Mouse (Mus musculus) liver, embryonic 15.5 days (tissue): ENCODE measurements around the gene Gcgr. TPM values are rescaled to one million over a fixed set of nuclear protein-coding genes. Genes with fewer than 3 reads are reported as not detected.

Experiments
- ATAC-seq: fragments of 200-750 bp; cut with Nextera tagmentation; 2 replicates; pipeline ENCODE4 v1.8.0; 2017; ENCODE audit warnings: moderate number of reproducible peaks, mild to moderate bottlenecking, moderate library complexity; ENCODE audit not compliant: insufficient read depth
- H3K27ac ChIP-seq: fragments of 300-500 bp; sonication (generic); replicated peaks from 2 replicates; pipeline ENCODE4 v1.5.1; 2015; ENCODE audit warnings: mild to moderate bottlenecking, inconsistent platforms
- H3K27me3 ChIP-seq: fragments of 300-500 bp; sonication (generic); 2 replicates; pipeline ENCODE4 v1.6.1; 2015; ENCODE audit warnings: mild to moderate bottlenecking, inconsistent platforms
- H3K36me3 ChIP-seq: fragments of 300-500 bp; sonication (generic); replicated peaks from 2 replicates; pipeline ENCODE4 v1.6.1; 2015; ENCODE audit warnings: moderate library complexity, mild to moderate bottlenecking, inconsistent platforms
- H3K4me1 ChIP-seq: fragments of 300-500 bp; sonication (generic); replicated peaks from 2 replicates; pipeline ENCODE4 v1.6.1; 2015; ENCODE audit warnings: inconsistent platforms
- H3K4me2 ChIP-seq: fragments of 300-500 bp; sonication (generic); 2 replicates; pipeline ENCODE4 v1.6.1; 2015; ENCODE audit warnings: moderate library complexity, mild to moderate bottlenecking, inconsistent platforms
- H3K4me3 ChIP-seq: fragments of 300-500 bp; sonication (generic); replicated peaks from 2 replicates; pipeline ENCODE4 v1.5.1; 2015; ENCODE audit warnings: mild to moderate bottlenecking, inconsistent platforms
- H3K9ac ChIP-seq: fragments of 300-500 bp; sonication (generic); 2 replicates; pipeline ENCODE4 v1.6.1; 2015; ENCODE audit warnings: moderate library complexity, mild to moderate bottlenecking, inconsistent platforms
- H3K9me3 ChIP-seq: fragments of 300-500 bp; sonication (generic); replicated peaks from 2 replicates; pipeline ENCODE4 v1.6.1; 2016; ENCODE audit warnings: inconsistent platforms
- WGBS: fragments of 180-500 bp; shearing (Covaris S2); methylation state at CpG from one replicate; pipeline ENCODE4 v1.1.7; 2015; ENCODE audit warnings: mixed read lengths; ENCODE audit not compliant: insufficient replicate concordance; 5-methylcytosine and 5-hydroxymethylcytosine counted together
- polyA plus RNA-seq: library from polyadenylated mRNA; unstranded; fragments of >200 nt; fragmentation: Nextera tagmentation; extraction: Ambion mirVana; gene quantifications from 2 replicates; pipeline ENCODE4 v1.2.1, GENCODE M21; 2015

Gene Gcgr
- polyA plus RNA-seq, 1 experiment from 2014 or later = 16.9 TPM

GRCm38 (mm10) chr11:120538955-120539284 lies 8.4 kb downstream of the Gcgr start:
- Histone ChIP-seq H3K27me3 (peaks cover 13% of the 10 kb centered on the region), H3K36me3 (peaks cover 17% of the 10 kb centered on the region; the same call in 1 of the 2 replicates), H3K27ac (peak overlapping the region; percentile 29; the same call in 1 of the 2 replicates), H3K9ac (no peak overlapping the region), H3K4me1 (peaks cover 19% of the 10 kb centered on the region), H3K4me3 (no peak overlapping the region), H3K4me2 (no peak overlapping the region), H3K9me3 (no peaks in the 10 kb centered on the region)
- WGBS = 21% methylated on average over 8 of the region's 8 CpGs
- ATAC-seq = 0 out of 2 replicates have a peak, but pooled peaks have one; percentile 2

- peak; percentile 58 for ATAC-seq
- peaks cover 19% of the 10 kb centered on the region for H3K4me1 ChIP-seq
- no peak overlapping the region for H3K9ac ChIP-seq
- H3K9me3 ChIP-seq = no peaks in the 10 kb centered on the region
- H3K4me3 ChIP-seq = no peak overlapping the region
- H3K36me3 ChIP-seq = peaks cover 22% of the 10 kb centered on the region
- H3K27ac ChIP-seq = peak overlapping the region; percentile 55
- H3K27me3 ChIP-seq = peaks cover 8% of the 10 kb centered on the region
- H3K4me2 ChIP-seq = no peak overlapping the region
- 34% methylated on average over 10 of the region's 10 CpGs for WGBS
Observed at GRCm38 (mm10) chr11:120539285-120540014, 9.0 kb downstream of the Gcgr start.

DNA sequence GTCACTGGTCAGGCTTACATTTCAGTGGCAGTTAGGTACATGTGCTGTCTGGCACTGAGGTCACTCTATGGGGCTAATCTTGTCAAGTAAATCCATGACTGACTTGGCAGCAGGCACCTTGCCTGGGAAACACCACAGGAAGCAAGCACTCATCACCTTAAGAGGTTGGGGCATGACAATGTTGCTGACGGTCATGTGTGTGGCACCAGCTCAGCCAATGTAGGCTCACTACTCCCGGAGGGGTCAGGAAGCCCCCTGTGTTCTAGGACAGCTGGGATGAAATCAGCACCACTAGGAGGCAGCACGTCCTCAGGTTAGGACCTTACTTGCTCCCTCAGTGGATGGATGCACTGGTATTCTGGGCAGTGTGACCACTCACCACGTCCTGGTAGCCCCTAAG lies 11.4 kb downstream of the Gcgr start:
- Histone ChIP-seq H3K9me3 (no peaks in the 10 kb centered on the region), H3K9ac (no peak overlapping the region), H3K27ac (no peak overlapping the region), H3K4me3 (no peak overlapping the region), H3K27me3 (no peaks in the 10 kb centered on the region), H3K36me3 (peaks cover 24% of the 10 kb centered on the region), H3K4me2 (no peak overlapping the region), H3K4me1 (peaks cover 25% of the 10 kb centered on the region)
- 51% methylated on average over 4 of the region's 4 CpGs for WGBS
- ATAC-seq = no peak

GRCm38 (mm10) chr11:120542376-120542775 lies 11.9 kb downstream of the Gcgr start:
- Histone ChIP-seq H3K36me3 (peaks cover 24% of the 10 kb centered on the region), H3K9ac (no peak overlapping the region), H3K27me3 (no peaks in the 10 kb centered on the region), H3K4me3 (no peak overlapping the region), H3K4me1 (peaks cover 28% of the 10 kb centered on the region), H3K9me3 (no peaks in the 10 kb centered on the region), H3K4me2 (no peak overlapping the region), H3K27ac (no peak overlapping the region)
- WGBS = 77% methylated on average over 6 of the region's 6 CpGs
- no peak for ATAC-seq

DNA sequence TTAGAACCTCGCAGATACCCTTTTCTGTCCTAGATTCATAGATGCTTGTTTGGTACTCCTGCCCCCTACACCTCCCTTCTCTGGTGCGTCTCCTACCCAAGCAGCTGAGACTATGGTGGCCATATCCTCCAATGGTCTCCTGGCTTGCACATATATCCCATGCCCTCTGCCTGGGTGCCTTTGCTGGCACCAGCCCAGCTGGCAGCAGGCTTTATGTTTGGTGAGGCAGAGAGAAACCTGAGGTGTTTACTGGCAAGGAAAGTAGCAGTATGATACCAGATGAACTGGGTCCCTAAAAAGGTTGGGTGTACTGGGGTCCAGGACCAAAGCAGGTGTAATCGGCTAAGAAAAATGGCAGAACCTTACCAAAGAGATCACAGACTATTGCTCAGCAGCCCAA lies 15.5 kb downstream of the Gcgr start:
- Histone ChIP-seq H3K9me3 (no peaks in the 10 kb centered on the region), H3K27ac (no peak overlapping the region), H3K36me3 (peaks cover 24% of the 10 kb centered on the region), H3K4me3 (no peak overlapping the region), H3K4me2 (no peak overlapping the region), H3K27me3 (no peaks in the 10 kb centered on the region), H3K9ac (no peak overlapping the region), H3K4me1 (peaks cover 41% of the 10 kb centered on the region)
- no peak for ATAC-seq
- WGBS = 82% methylated on average over 3 of the region's 3 CpGs

- peaks cover 41% of the 10 kb centered on the region for H3K4me1 ChIP-seq
- H3K9ac ChIP-seq = no peak overlapping the region
- H3K4me3 ChIP-seq = no peak overlapping the region
- peak overlapping the region; percentile 34; the same call in 1 of the 2 replicates for H3K27ac ChIP-seq
- peaks cover 22% of the 10 kb centered on the region for H3K36me3 ChIP-seq
- no peaks in the 10 kb centered on the region for H3K27me3 ChIP-seq
- WGBS = 33% methylated on average over 2 of the region's 2 CpGs
- no peaks in the 10 kb centered on the region for H3K9me3 ChIP-seq
- ATAC-seq = no peak
- no peak overlapping the region; the same call in 1 of the 2 replicates for H3K4me2 ChIP-seq
Observed at GRCm38 (mm10) chr11:120547469-120547868, 17.0 kb downstream of the Gcgr start.

- Histone ChIP-seq H3K4me2 (peak overlapping the region; percentile 97), H3K9me3 (no peaks in the 10 kb centered on the region), H3K4me3 (peak overlapping the region; percentile 80), H3K27ac (peak overlapping the region; percentile 34), H3K4me1 (peaks cover 41% of the 10 kb centered on the region), H3K27me3 (no peaks in the 10 kb centered on the region), H3K36me3 (peaks cover 14% of the 10 kb centered on the region), H3K9ac (peak overlapping the region; percentile 91)
- whole genome bisulfite sequencing = 73% methylated on average over 3 of the region's 3 CpGs
- ATAC-seq = no peak
Observed at GRCm38 (mm10) chr11:120548214-120548613, 17.7 kb downstream of the Gcgr start.

DNA sequence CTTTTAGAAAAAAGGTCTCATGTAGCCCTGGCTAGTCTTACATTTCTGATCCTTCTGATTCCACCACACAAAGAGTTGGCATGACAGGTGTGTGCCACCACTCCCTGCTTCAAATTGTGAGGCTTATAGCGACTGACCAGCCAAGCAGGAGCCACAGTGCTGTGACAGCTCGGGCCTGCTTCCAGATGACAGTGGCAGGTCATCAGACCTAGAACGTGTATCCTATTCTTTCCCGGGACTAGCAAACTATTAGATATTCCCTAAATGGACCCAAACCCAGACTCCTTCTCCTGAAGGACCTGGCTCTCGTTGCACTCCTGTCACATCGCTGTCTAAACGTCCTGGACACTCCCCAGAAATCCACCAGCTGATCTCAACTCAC lies 18.3 kb downstream of the Gcgr start:
- Histone ChIP-seq H3K4me1 (peaks cover 41% of the 10 kb centered on the region), H3K27me3 (no peaks in the 10 kb centered on the region), H3K4me2 (peak overlapping the region; percentile 97), H3K36me3 (peaks cover 9% of the 10 kb centered on the region), H3K9ac (peak overlapping the region; percentile 91), H3K4me3 (peak overlapping the region; percentile 80), H3K27ac (peak overlapping the region; percentile 95), H3K9me3 (no peaks in the 10 kb centered on the region)
- 12% methylated on average over 7 of the region's 7 CpGs for WGBS
- no peak for ATAC-seq

DNA sequence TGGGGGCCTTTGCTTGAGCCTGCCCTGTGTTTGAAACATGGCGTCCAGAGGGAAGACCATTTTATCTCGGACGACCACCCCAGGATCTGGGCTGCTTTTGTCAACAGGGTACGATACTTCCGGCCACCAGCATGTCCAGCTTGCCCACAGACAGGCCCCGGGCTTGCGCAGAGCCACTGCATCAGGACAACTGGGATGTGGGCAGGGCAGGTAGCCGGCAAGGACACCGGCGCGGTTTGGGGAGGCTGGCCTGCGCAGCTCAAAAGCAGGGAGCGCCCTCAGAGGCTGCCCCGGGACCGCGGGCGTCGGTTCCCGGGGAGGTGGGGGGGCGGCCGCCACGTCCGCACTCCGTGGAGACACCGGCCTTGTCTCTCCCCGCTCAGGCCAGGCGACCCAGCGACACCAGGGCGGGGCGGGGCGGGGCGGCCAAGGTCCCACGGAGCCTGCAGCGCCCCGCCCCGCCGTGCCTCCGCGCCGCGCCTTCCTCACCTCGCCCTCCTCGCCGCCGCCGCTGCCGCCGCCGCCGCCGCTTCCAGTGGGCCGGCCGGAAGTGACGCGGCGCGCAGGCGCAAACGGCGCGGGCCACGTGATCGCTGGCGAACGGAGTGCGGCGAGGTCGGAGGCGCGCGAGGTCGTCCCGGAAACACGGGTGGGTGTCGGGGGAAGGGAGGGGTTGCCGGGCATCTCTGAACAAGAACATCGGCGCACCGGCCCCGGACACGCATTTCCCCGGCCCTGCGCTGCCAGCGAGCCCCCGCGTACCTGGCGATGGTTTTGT lies 18.9 kb downstream of the Gcgr start, which contains the start of gene Mcrip1:
Gene Mcrip1 (minus strand): TSS at position 560 of the 778 bp plus-strand sequence.
- peak; percentile 92 for ATAC-seq
- peak within 1 kb of the TSS; percentile 95 for H3K27ac ChIP-seq
- peak within 1 kb of the TSS; percentile 91 for H3K9ac ChIP-seq
- H3K36me3 ChIP-seq = peaks cover 3% of the 10 kb centered on the region; the same call in 1 of the 2 replicates
- no peaks in the 10 kb centered on the region for H3K27me3 ChIP-seq
- H3K4me3 ChIP-seq = peak within 1 kb of the TSS; percentile 80
- peak within 1 kb of the TSS; percentile 97 for H3K4me2 ChIP-seq
- H3K9me3 ChIP-seq = no peaks in the 10 kb centered on the region
- WGBS = under 1% methylated on average over 83 of the region's 87 CpGs
- peaks cover 41% of the 10 kb centered on the region for H3K4me1 ChIP-seq

GRCm38 (mm10) chr11:120549986-120550809 lies 19.7 kb downstream of the Gcgr start:
- Histone ChIP-seq H3K27ac (peak overlapping the region; percentile 72), H3K27me3 (no peaks in the 10 kb centered on the region), H3K36me3 (no peaks in the 10 kb centered on the region), H3K9me3 (no peaks in the 10 kb centered on the region), H3K4me2 (peak overlapping the region; percentile 97), H3K9ac (peak overlapping the region; percentile 91), H3K4me1 (peaks cover 43% of the 10 kb centered on the region), H3K4me3 (peak overlapping the region; percentile 80)
- no peak for ATAC-seq
- WGBS = 62% methylated on average over 11 of the region's 11 CpGs
